In genomic region chr9:96524972-96525506, GRCm38 (mm10) we compare ENCODE assay signal across 20 mouse cellular contexts. TPM values are rescaled to one million over a fixed set of nuclear protein-coding genes. Genes with fewer than 3 reads are reported as not detected.
A peak's percentile ranks its signal among the peaks of the same experiment; 100 is the strongest.
DNase-seq lines count a peak whose midpoint lies in the region; ATAC-seq and TF ChIP-seq lines count a peak whose summit lies in the region.
"Had no signal": no experiment of that assay in that cellular context is flagged by ENCODE, and none has a peak within 500 bp of the region (broad histone marks: within the 10 kb centered on the region; RNA-seq: fewer than 3 reads in every experiment).

TSS of gene Gm28729 (minus strand) at chr9:96525264.

- H3K27ac ChIP-seq in embryonic facial prominence, embryonic 15.5 days (replicated peaks), result no peak within 1 kb of the TSS
- H3K27ac ChIP-seq in embryonic facial prominence, embryonic 10.5 days (replicated peaks), result no peak within 1 kb of the TSS
- H3K27ac ChIP-seq in liver, embryonic 12.5 days, result no peak within 1 kb of the TSS
- no peak within 1 kb of the TSS for H3K27ac ChIP-seq in liver, postnatal 0 days (ENCODE audit: low read depth)
- H3K27ac ChIP-seq: heart, adult 2 months; layer of hippocampus, adult 2 months; midbrain, embryonic 13.5 days had no signal

- no peak for DNase-seq in embryonic facial prominence, embryonic 10.5 days (ENCODE audit: low spot score)
- DNase-seq in liver (no peak), NIH3T3 (ENCODE audit: low read depth) (peak; percentile 29)
- DNase-seq in liver, postnatal 0 days, result no peak
- no peak for DNase-seq in adrenal gland, postnatal 10 days
- no peak for DNase-seq in T-cell, adult 2 months (ENCODE audit: low spot score)
- DNase-seq: adrenal gland, postnatal 25 days; cerebellum, adult 11 months; heart, adult 2 months; heart, postnatal 36 days; thymus, adult 18-20 months had no signal

- H3K4me2 ChIP-seq in embryonic facial prominence, embryonic 15.5 days (replicated peaks), result no peak within 1 kb of the TSS
- no peak within 1 kb of the TSS for H3K4me2 ChIP-seq in liver, embryonic 12.5 days
- no peak within 1 kb of the TSS for H3K4me2 ChIP-seq in liver, postnatal 0 days (ENCODE audit: low read depth, low read length)
- H3K4me2 ChIP-seq: midbrain, embryonic 13.5 days had no signal

- peaks cover 4% of the 10 kb centered on the region; the same call in 1 of the 2 replicates for H3K4me1 ChIP-seq in embryonic facial prominence, embryonic 15.5 days
- H3K4me1 ChIP-seq in embryonic facial prominence, embryonic 10.5 days, result peaks cover 14% of the 10 kb centered on the region
- peaks cover 12% of the 10 kb centered on the region; the same call in 1 of the 2 replicates for H3K4me1 ChIP-seq in liver, embryonic 12.5 days
- H3K4me1 ChIP-seq in liver, postnatal 0 days (ENCODE audit: insufficient read depth), result no peaks in the 10 kb centered on the region

- no peak for TF ChIP-seq CTCF in liver, postnatal 0 days (IDR thresholded peaks at IDR 0.05; ENCODE audit: low read depth)

- TF ChIP-seq EP300 in liver, postnatal 0 days (IDR thresholded peaks at IDR 0.05; ENCODE audit: low read depth), result no peak

- H3K4me3 ChIP-seq in embryonic facial prominence, embryonic 15.5 days (replicated peaks), result no peak within 1 kb of the TSS
- no peak within 1 kb of the TSS for H3K4me3 ChIP-seq in embryonic facial prominence, embryonic 10.5 days
- H3K4me3 ChIP-seq in liver, embryonic 12.5 days, result no peak within 1 kb of the TSS
- H3K4me3 ChIP-seq in liver, postnatal 0 days (ENCODE audit: low read depth, low read length), result no peak within 1 kb of the TSS
- H3K4me3 ChIP-seq: erythroblast, embryonic 14.5 days; heart, adult 2 months; layer of hippocampus, adult 2 months; midbrain, embryonic 13.5 days had no signal

- no peaks in the 10 kb centered on the region for H3K27me3 ChIP-seq in embryonic facial prominence, embryonic 15.5 days
- no peaks in the 10 kb centered on the region for H3K27me3 ChIP-seq in embryonic facial prominence, embryonic 10.5 days (replicated peaks; ENCODE audit: low read depth, poor library complexity, severe bottlenecking)
- H3K27me3 ChIP-seq in liver, embryonic 12.5 days (replicated peaks), result no peaks in the 10 kb centered on the region
- H3K27me3 ChIP-seq in liver, postnatal 0 days (ENCODE audit: insufficient read depth, low read length), result no peaks in the 10 kb centered on the region
- H3K27me3 ChIP-seq: midbrain, embryonic 13.5 days had no signal

- ATAC-seq in embryonic facial prominence, embryonic 15.5 days (ENCODE audit: insufficient number of reproducible peaks, low FRiP score, low TSS enrichment, low read depth), result peak; percentile 61; the same call in 1 of the 2 replicates
- ATAC-seq in liver, embryonic 12.5 days, result peak; percentile 42; the same call in 1 of the 2 replicates
- 0 out of 2 replicates have a peak, but pooled peaks have one; percentile 21 for ATAC-seq in liver, postnatal 0 days
- ATAC-seq: inflammation-experienced regulatory T-cells, adult 6 months; midbrain, embryonic 13.5 days had no signal

- H3K9me3 ChIP-seq in embryonic facial prominence, embryonic 15.5 days (replicated peaks), result no peaks in the 10 kb centered on the region
- H3K9me3 ChIP-seq in embryonic facial prominence, embryonic 10.5 days, result no peaks in the 10 kb centered on the region
- H3K9me3 ChIP-seq in liver, embryonic 12.5 days (replicated peaks), result no peaks in the 10 kb centered on the region
- no peaks in the 10 kb centered on the region for H3K9me3 ChIP-seq in liver, postnatal 0 days (ENCODE audit: low read length)
- H3K9me3 ChIP-seq: midbrain, embryonic 13.5 days had no signal

- 38% methylated on average over 12 of the region's 12 CpGs for WGBS in embryonic facial prominence, embryonic 15.5 days
- 57% methylated on average over 12 of the region's 12 CpGs for WGBS in embryonic facial prominence, embryonic 10.5 days
- 49% methylated on average over 12 of the region's 12 CpGs for WGBS in liver, embryonic 12.5 days (ENCODE audit: insufficient replicate concordance)
- WGBS in liver, postnatal 0 days (ENCODE audit: insufficient replicate concordance), result 39% methylated on average over 12 of the region's 12 CpGs

- no peaks in the 10 kb centered on the region for H3K36me3 ChIP-seq in embryonic facial prominence, embryonic 15.5 days
- no peaks in the 10 kb centered on the region for H3K36me3 ChIP-seq in embryonic facial prominence, embryonic 10.5 days (replicated peaks)
- H3K36me3 ChIP-seq in liver, embryonic 12.5 days, result no peaks in the 10 kb centered on the region
- no peaks in the 10 kb centered on the region for H3K36me3 ChIP-seq in liver, postnatal 0 days (replicated peaks; ENCODE audit: insufficient read depth, low read length)
- H3K36me3 ChIP-seq: midbrain, embryonic 13.5 days had no signal

- no peak within 1 kb of the TSS for H3K9ac ChIP-seq in embryonic facial prominence, embryonic 15.5 days
- H3K9ac ChIP-seq in liver, embryonic 12.5 days, result no peak within 1 kb of the TSS
- no peak within 1 kb of the TSS for H3K9ac ChIP-seq in liver, postnatal 0 days (replicated peaks)
- H3K9ac ChIP-seq: midbrain, embryonic 13.5 days had no signal

RNA-seq across cellular contexts. Expression of gene Gm28729, which starts in this region (rescaled TPM):
- 1.0 and 2.4 TPM in 2 replicates for polyA plus RNA-seq in embryonic facial prominence, embryonic 15.5 days (2015; fragmentation: Nextera tagmentation; extraction: Ambion mirVana)
- polyA plus RNA-seq in embryonic facial prominence, embryonic 10.5 days (2016; fragmentation: Nextera tagmentation; extraction: Ambion mirVana), result not detected in 2 replicates
- not detected in 2 replicates for polyA plus RNA-seq in liver, embryonic 12.5 days (2016; fragmentation: Nextera tagmentation; extraction: Ambion mirVana)
- polyA plus RNA-seq in liver, postnatal 0 days (2015; fragmentation: Nextera tagmentation; extraction: Ambion mirVana), result not detected in 2 replicates
- under 1 TPM in 1 of 2 experiments, not detected in 1; 0.15 TPM for total RNA-seq in adrenal gland, postnatal 10 days (2021)
- total RNA-seq: adrenal gland, postnatal 25 days; heart, adult 2 months; heart, postnatal 36 days; left cerebral cortex, postnatal 36 days had no signal
- polyA plus RNA-seq: erythroblast, embryonic 14.5 days; heart, adult 2 months; inflammation-experienced regulatory T-cells, adult 6 months; midbrain, embryonic 13.5 days; neural tube, embryonic 11.5 days; spleen, adult 2 months had no signal

Comparison
In these comparisons a context has a peak if more than half of its experiments do, and no peak if none do; other contexts are left out.
1. Peak in ATAC-seq in liver, embryonic 12.5 days; RNA of the gene not detected or under 1 TPM.
2. Peak in ATAC-seq in liver, postnatal 0 days; RNA of the gene not detected or under 1 TPM.